Mouse (Mus musculus) heart, postnatal 14 days (tissue): Measurements from ENCODE around the gene Stox2. TPM values are rescaled to one million over a fixed set of nuclear protein-coding genes. Genes with fewer than 3 reads are reported as not detected.
"Not testable (repeated sequence)": the region's sequence is repeated elsewhere in the genome, so short reads cannot be mapped to it uniquely, and the experiment has no call there.

ENCODE experiments used
- DNase-seq, 2 experiments: peaks; one replicate each; pipeline ENCODE4 v3.0.0; 2021 to 2022
- intact Hi-C: fragments of 180-260 bp; cut with DNase I; formaldehyde crosslinking; loops from one replicate; pipeline ENCODE4 v1.15.1; 2025
- long read RNA-seq, 2 experiments: library from polyadenylated mRNA; stranded (forward); transcript quantifications; one replicate each; pipeline ENCODE4 v2.0.0; 2021
- total RNA-seq, 2 experiments: library from RNA; stranded (reverse); gene quantifications; 2 replicates each; pipeline ENCODE4 v1.2.3; 2021

The Stox2 gene
- total RNA-seq, result 10 to 100 TPM; 16.9 to 19.2 TPM
- long read RNA-seq, experiment 1, partial matches to known transcripts, result 0 of 2 reads
- long read RNA-seq, experiment 1, other reads (novel, unspliced or antisense), result 2 of 2 reads
- long read RNA-seq, experiment 2, full-length matches to known transcripts, result 1 of 5 reads
- long read RNA-seq, experiment 2, partial matches to known transcripts, result 0 of 5 reads
- long read RNA-seq, experiment 2, other reads (novel, unspliced or antisense), result 4 of 5 reads

GRCm38 (mm10) chr8:47446312-47447046, at the start of gene Stox2:
Gene Stox2 (minus strand): TSS chr8:47446362.
- no peak for DNase-seq
- intact Hi-C loops, result no loop called here

GRCm38 (mm10) chr8:47495428-47495827, 49.3 kb upstream of the Stox2 start:
- intact Hi-C loops, result loop anchor here (10.0 kb wide), 1 partner anchor 481 kb away; no protein-coding TSS in a partner anchor
- no peak for DNase-seq

GRCm38 (mm10) chr8:47494602-47495153, 48.5 kb upstream of the Stox2 start:
- intact Hi-C loops, result loop anchor here (10.0 kb wide), 1 partner anchor 480 kb away; no protein-coding TSS in a partner anchor
- no peak for DNase-seq

- no peak for DNase-seq
- intact Hi-C loops, result loop anchor here (10.0 kb wide), 1 partner anchor 478 kb away; no protein-coding TSS in a partner anchor
Measured at GRCm38 (mm10) chr8:47493106-47493505, 46.9 kb upstream of the Stox2 start.

GRCm38 (mm10) chr8:47487231-47487630, 41.1 kb upstream of the Stox2 start:
- intact Hi-C loops, result no loop called here
- no peak for DNase-seq

- no peak for DNase-seq
- intact Hi-C loops, result no loop called here
Measured at GRCm38 (mm10) chr8:47482354-47483071, 36.4 kb upstream of the Stox2 start.

GRCm38 (mm10) chr8:47480039-47480438, 33.9 kb upstream of the Stox2 start:
- intact Hi-C loops, result no loop called here
- DNase-seq, result no peak

- DNase-seq, result peak; percentile 36 to 43
- intact Hi-C loops, result no loop called here
Measured at GRCm38 (mm10) chr8:47461650-47462049, 15.5 kb upstream of the Stox2 start.

- no peak for DNase-seq
- intact Hi-C loops, result no loop called here
Measured at GRCm38 (mm10) chr8:47459216-47459749, 13.1 kb upstream of the Stox2 start.

- DNase-seq, result no peak
- intact Hi-C loops, result no loop called here
Measured at GRCm38 (mm10) chr8:47458591-47458990, 12.4 kb upstream of the Stox2 start.

GRCm38 (mm10) chr8:47449211-47449610, 3.0 kb upstream of the Stox2 start:
- intact Hi-C loops, DNase-seq: not testable (repeated sequence)

GRCm38 (mm10) chr8:47439271-47439670, 6.9 kb downstream of the Stox2 start:
- DNase-seq, result peak in 1 of 2 experiments; percentile 11
- intact Hi-C loops, result no loop called here

- intact Hi-C loops, result no loop called here
Measured at GRCm38 (mm10) chr8:47437976-47438375, 8.2 kb downstream of the Stox2 start.

GRCm38 (mm10) chr8:47435861-47436260, 10.3 kb downstream of the Stox2 start:
- intact Hi-C loops, result no loop called here
- DNase-seq, result no peak

More at GRCm38 (mm10) chr8:47437976-47438375, 8.2 kb downstream of the Stox2 start:
- no peak for DNase-seq

- no peak for DNase-seq
- intact Hi-C loops, result no loop called here
Measured at GRCm38 (mm10) chr8:47435412-47435811, 10.8 kb downstream of the Stox2 start.

- intact Hi-C loops, result no loop called here
- no peak for DNase-seq
Measured at GRCm38 (mm10) chr8:47431263-47431662, 14.9 kb downstream of the Stox2 start.

GRCm38 (mm10) chr8:47414258-47414525, 32.0 kb downstream of the Stox2 start:
- intact Hi-C loops, result loop anchor here (5.0 to 10.0 kb wide), 2 partner anchors 88 to 281 kb away; no protein-coding TSS in a partner anchor
- DNase-seq, result peak in 1 of 2 experiments; percentile 29

GRCm38 (mm10) chr8:47413524-47414257, 32.5 kb downstream of the Stox2 start:
- intact Hi-C loops, result loop anchor here (5.0 to 10.0 kb wide), 2 partner anchors 89 to 281 kb away; no protein-coding TSS in a partner anchor

GRCm38 (mm10) chr8:47412696-47413523, 33.3 kb downstream of the Stox2 start:
- intact Hi-C loops, result loop anchor here (5.0 to 10.0 kb wide), 2 partner anchors 89 to 282 kb away; no protein-coding TSS in a partner anchor
- peak; percentile 45 to 52 for DNase-seq

More at GRCm38 (mm10) chr8:47413524-47414257, 32.5 kb downstream of the Stox2 start:
- DNase-seq, result peak; percentile 72 to 75
